Mouse (Mus musculus) liver, embryonic 15.5 days (tissue): ENCODE results near the gene Col4a1. TPM values are rescaled to one million over a fixed set of nuclear protein-coding genes. Genes with fewer than 3 reads are reported as not detected.

Experiments
- ATAC-seq: fragments of 200-750 bp; cut with Nextera tagmentation; 2 replicates; pipeline ENCODE4 v1.8.0; 2017; ENCODE audit warnings: moderate number of reproducible peaks, mild to moderate bottlenecking, moderate library complexity; ENCODE audit not compliant: insufficient read depth
- H3K27ac ChIP-seq: fragments of 300-500 bp; sonication (generic); replicated peaks from 2 replicates; pipeline ENCODE4 v1.5.1; 2015; ENCODE audit warnings: mild to moderate bottlenecking, inconsistent platforms
- H3K27me3 ChIP-seq: fragments of 300-500 bp; sonication (generic); 2 replicates; pipeline ENCODE4 v1.6.1; 2015; ENCODE audit warnings: mild to moderate bottlenecking, inconsistent platforms
- H3K36me3 ChIP-seq: fragments of 300-500 bp; sonication (generic); replicated peaks from 2 replicates; pipeline ENCODE4 v1.6.1; 2015; ENCODE audit warnings: moderate library complexity, mild to moderate bottlenecking, inconsistent platforms
- H3K4me1 ChIP-seq: fragments of 300-500 bp; sonication (generic); replicated peaks from 2 replicates; pipeline ENCODE4 v1.6.1; 2015; ENCODE audit warnings: inconsistent platforms
- H3K4me2 ChIP-seq: fragments of 300-500 bp; sonication (generic); 2 replicates; pipeline ENCODE4 v1.6.1; 2015; ENCODE audit warnings: moderate library complexity, mild to moderate bottlenecking, inconsistent platforms
- H3K4me3 ChIP-seq: fragments of 300-500 bp; sonication (generic); replicated peaks from 2 replicates; pipeline ENCODE4 v1.5.1; 2015; ENCODE audit warnings: mild to moderate bottlenecking, inconsistent platforms
- H3K9ac ChIP-seq: fragments of 300-500 bp; sonication (generic); 2 replicates; pipeline ENCODE4 v1.6.1; 2015; ENCODE audit warnings: moderate library complexity, mild to moderate bottlenecking, inconsistent platforms
- H3K9me3 ChIP-seq: fragments of 300-500 bp; sonication (generic); replicated peaks from 2 replicates; pipeline ENCODE4 v1.6.1; 2016; ENCODE audit warnings: inconsistent platforms
- WGBS: fragments of 180-500 bp; shearing (Covaris S2); methylation state at CpG from one replicate; pipeline ENCODE4 v1.1.7; 2015; ENCODE audit warnings: mixed read lengths; ENCODE audit not compliant: insufficient replicate concordance; 5-methylcytosine and 5-hydroxymethylcytosine counted together
- polyA plus RNA-seq: library from polyadenylated mRNA; unstranded; fragments of >200 nt; fragmentation: Nextera tagmentation; extraction: Ambion mirVana; gene quantifications from 2 replicates; pipeline ENCODE4 v1.2.1, GENCODE M21; 2015

Col4a1 gene
- polyA plus RNA-seq, 1 experiment from 2014 or later, result 20.5 TPM

DNA sequence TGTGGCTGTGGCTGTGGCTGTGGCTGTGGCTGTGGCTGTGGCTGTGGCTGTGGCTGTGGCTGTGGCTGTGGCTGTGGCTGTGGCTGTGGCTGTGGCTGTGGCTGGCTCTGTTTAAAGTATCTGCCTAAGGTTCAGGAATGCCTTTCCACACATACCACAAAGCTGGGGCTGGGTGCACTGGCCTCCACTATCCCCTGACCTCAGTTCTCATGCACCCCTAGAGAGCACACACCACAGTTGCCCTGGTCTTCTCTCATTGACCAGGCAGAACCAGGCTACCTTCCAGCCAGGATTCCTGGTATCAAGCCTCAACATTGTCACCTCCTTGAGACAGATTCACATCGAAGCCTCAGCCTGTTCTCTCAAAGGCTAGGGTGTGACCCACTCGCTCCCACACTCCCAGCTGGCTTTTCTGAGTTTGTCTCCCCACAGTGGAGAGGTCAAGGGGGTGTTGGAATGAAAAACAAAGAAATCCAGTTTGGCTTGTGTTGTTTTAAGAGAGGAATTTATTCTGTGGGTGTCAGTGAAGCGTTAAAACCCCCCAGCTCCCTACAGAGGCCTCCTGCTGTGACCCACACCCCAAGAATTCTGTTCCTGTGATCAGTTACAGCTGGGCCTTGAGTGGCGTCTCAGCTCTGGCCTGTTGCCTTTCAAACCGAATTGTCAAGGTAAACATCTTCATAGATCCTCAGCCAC lies 15.2 kb upstream of the Col4a1 start:
- no peaks in the 10 kb centered on the region for H3K27me3 ChIP-seq
- H3K9ac ChIP-seq, result no peak overlapping the region
- H3K27ac ChIP-seq, result no peak overlapping the region
- H3K36me3 ChIP-seq, result no peaks in the 10 kb centered on the region
- WGBS, result 60% methylated on average over 5 of the region's 5 CpGs
- ATAC-seq, result no peak
- peaks cover 8% of the 10 kb centered on the region; the same call in 1 of the 2 replicates for H3K4me1 ChIP-seq
- H3K9me3 ChIP-seq, result no peaks in the 10 kb centered on the region
- no peak overlapping the region for H3K4me2 ChIP-seq
- no peak overlapping the region for H3K4me3 ChIP-seq

- no peaks in the 10 kb centered on the region for H3K9me3 ChIP-seq
- H3K36me3 ChIP-seq, result no peaks in the 10 kb centered on the region
- H3K4me3 ChIP-seq, result no peak overlapping the region
- H3K9ac ChIP-seq, result no peak overlapping the region
- no peak overlapping the region for H3K4me2 ChIP-seq
- 49% methylated on average over 4 of the region's 4 CpGs for WGBS
- no peak overlapping the region for H3K27ac ChIP-seq
- peaks cover 8% of the 10 kb centered on the region; the same call in 1 of the 2 replicates for H3K4me1 ChIP-seq
- ATAC-seq, result no peak
- H3K27me3 ChIP-seq, result no peaks in the 10 kb centered on the region
Observed at GRCm38 (mm10) chr8:11327298-11327697, 14.7 kb upstream of the Col4a1 start.

DNA sequence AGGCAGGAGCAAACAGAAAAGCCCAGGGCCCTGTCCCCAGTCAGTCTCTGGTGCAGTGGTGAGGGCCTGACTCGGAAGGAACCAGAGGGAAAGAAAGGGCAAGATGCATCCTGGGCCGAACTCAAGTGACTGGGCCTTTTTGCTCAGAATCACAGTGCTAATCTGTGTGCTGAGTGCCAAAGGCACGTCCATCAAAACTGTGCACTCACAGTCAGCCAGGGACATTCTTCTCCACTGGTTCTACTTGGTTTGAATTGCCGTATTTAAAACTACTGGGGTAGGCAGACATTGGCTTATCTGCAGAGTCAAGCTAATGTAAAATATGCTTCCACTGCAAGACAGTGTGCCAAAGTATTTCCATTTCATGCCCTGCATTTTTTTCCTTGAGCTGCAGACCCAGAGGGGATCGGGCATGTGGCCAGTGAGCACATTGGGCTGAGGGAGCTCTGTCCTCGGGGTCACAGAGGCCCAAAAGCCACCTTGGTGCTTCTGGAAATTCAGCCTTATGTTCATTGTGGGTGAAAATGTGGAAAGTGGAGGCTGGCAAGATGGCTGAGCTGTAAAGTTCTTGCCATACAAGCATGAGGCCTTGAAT lies 12.3 kb upstream of the Col4a1 start:
- H3K4me3 ChIP-seq, result no peak overlapping the region
- WGBS, result 51% methylated on average over 6 of the region's 6 CpGs
- no peak overlapping the region for H3K4me2 ChIP-seq
- no peaks in the 10 kb centered on the region for H3K9me3 ChIP-seq
- no peak for ATAC-seq
- no peaks in the 10 kb centered on the region for H3K27me3 ChIP-seq
- H3K4me1 ChIP-seq, result peaks cover 8% of the 10 kb centered on the region; the same call in 1 of the 2 replicates
- H3K27ac ChIP-seq, result no peak overlapping the region
- H3K36me3 ChIP-seq, result no peaks in the 10 kb centered on the region
- H3K9ac ChIP-seq, result no peak overlapping the region

DNA sequence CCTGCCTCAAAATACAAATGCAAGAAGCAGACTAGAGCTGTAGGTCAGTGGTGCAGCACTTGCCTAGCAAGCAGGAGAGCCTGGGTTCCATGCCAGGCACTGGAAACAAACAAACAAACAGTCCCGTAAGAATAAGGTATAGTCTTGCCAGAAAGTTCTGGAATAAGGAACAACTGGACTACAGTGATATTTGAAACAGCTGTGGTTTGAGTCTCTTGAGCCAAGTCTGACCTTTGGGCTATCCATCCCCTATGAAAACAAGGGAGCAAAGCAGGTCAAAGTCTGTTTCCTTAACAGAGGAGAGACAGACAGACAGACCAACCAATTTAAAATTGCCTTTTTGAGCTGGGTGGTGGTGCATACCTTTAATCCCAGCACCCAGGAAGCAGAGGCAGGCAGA lies 11.1 kb upstream of the Col4a1 start:
- no peaks in the 10 kb centered on the region for H3K36me3 ChIP-seq
- H3K9me3 ChIP-seq, result no peaks in the 10 kb centered on the region
- peaks cover 8% of the 10 kb centered on the region; the same call in 1 of the 2 replicates for H3K4me1 ChIP-seq
- no peak overlapping the region for H3K4me2 ChIP-seq
- H3K27ac ChIP-seq, result no peak overlapping the region
- H3K27me3 ChIP-seq, result no peaks in the 10 kb centered on the region
- H3K4me3 ChIP-seq, result no peak overlapping the region
- 50% methylated on average over 1 of the region's 1 CpGs for WGBS
- no peak overlapping the region for H3K9ac ChIP-seq
- ATAC-seq, result no peak

DNA sequence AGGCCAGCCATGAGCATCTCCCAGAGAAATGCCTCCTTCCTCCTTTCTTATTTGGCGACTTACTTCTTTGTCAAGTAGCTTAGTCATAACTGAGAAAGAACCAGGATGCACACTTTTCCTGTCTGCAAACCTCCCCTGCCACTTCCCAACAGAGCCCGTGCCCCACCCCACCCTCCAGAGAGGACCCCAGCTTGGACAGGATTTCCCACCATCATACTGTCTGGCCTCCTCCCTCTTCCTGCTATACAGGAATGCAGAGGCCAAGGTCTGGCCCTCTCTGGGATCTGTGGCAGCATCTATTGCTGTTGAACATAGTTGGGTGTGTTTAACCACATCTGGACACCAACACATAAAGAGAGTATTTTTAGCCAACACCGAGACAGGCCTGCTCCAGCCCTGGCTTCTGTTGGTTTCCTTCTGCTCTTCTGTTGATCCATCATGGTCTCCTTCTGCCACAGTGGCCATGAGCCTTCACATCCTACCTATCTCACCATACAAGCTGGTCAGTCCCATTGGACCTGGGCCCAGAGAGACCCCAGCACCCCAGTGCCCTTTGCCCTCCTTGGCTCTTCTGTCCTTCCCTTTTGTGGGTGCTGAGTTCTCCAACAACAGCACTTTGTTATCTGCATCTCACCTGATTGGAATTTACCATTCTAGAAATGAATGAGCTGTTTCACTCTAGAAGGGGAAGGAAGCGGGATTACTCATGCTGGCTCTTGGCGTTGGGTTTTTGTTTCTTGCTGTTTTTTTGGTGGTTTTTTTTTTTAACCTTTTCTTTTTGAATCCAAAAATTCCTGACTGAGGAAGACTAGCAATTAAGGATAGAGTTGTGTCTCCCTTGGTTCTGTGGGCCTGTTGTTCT lies 10.3 kb upstream of the Col4a1 start:
- no peak for ATAC-seq
- Histone ChIP-seq H3K27me3 (no peaks in the 10 kb centered on the region), H3K4me2 (no peak overlapping the region), H3K36me3 (no peaks in the 10 kb centered on the region), H3K9me3 (no peaks in the 10 kb centered on the region), H3K9ac (no peak overlapping the region), H3K4me1 (peaks cover 8% of the 10 kb centered on the region; the same call in 1 of the 2 replicates), H3K27ac (no peak overlapping the region), H3K4me3 (no peak overlapping the region)
- 25% methylated on average over 5 of the region's 5 CpGs for WGBS

GRCm38 (mm10) chr8:11321841-11322240 lies 9.2 kb upstream of the Col4a1 start:
- Histone ChIP-seq H3K27ac (no peak overlapping the region), H3K9ac (no peak overlapping the region), H3K27me3 (no peaks in the 10 kb centered on the region), H3K4me1 (peaks cover 8% of the 10 kb centered on the region; the same call in 1 of the 2 replicates), H3K4me3 (no peak overlapping the region), H3K4me2 (no peak overlapping the region), H3K36me3 (no peaks in the 10 kb centered on the region), H3K9me3 (no peaks in the 10 kb centered on the region)
- no peak for ATAC-seq
- 36% methylated on average over 7 of the region's 7 CpGs for WGBS

DNA sequence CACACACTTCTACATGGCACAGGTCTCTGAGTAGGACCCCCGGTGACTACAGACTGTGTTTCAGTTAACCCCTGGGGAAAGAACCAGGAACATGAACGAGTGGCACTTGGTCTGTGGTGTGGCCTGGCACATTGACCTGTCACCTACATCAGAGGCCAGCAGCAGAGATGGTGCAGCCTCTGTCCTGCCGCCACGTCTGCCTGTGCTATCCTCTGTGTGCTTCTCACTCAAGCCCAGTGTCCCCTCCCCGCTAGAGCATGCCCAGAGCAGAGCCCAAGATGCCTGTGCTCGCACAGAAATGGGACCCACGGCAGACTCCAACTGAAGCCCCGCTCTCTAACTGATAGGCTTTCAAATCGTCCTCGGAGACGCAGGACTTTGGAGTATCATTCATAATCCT lies 6.8 kb upstream of the Col4a1 start:
- no peaks in the 10 kb centered on the region for H3K36me3 ChIP-seq
- H3K9me3 ChIP-seq, result no peaks in the 10 kb centered on the region
- WGBS, result 65% methylated on average over 11 of the region's 11 CpGs
- no peak overlapping the region for H3K4me3 ChIP-seq
- ATAC-seq, result no peak
- peaks cover 13% of the 10 kb centered on the region for H3K27me3 ChIP-seq
- H3K4me2 ChIP-seq, result no peak overlapping the region
- H3K9ac ChIP-seq, result no peak overlapping the region
- peaks cover 8% of the 10 kb centered on the region; the same call in 1 of the 2 replicates for H3K4me1 ChIP-seq
- no peak overlapping the region for H3K27ac ChIP-seq

- Histone ChIP-seq H3K9me3 (no peaks in the 10 kb centered on the region), H3K36me3 (no peaks in the 10 kb centered on the region), H3K4me2 (no peak overlapping the region), H3K27me3 (peaks cover 46% of the 10 kb centered on the region), H3K9ac (no peak overlapping the region), H3K4me3 (no peak overlapping the region), H3K27ac (no peak overlapping the region), H3K4me1 (no peaks in the 10 kb centered on the region; the same call in 1 of the 2 replicates)
- WGBS, result 59% methylated on average over 6 of the region's 6 CpGs
- ATAC-seq, result no peak
Observed at GRCm38 (mm10) chr8:11316118-11316517, 3.5 kb upstream of the Col4a1 start.

DNA sequence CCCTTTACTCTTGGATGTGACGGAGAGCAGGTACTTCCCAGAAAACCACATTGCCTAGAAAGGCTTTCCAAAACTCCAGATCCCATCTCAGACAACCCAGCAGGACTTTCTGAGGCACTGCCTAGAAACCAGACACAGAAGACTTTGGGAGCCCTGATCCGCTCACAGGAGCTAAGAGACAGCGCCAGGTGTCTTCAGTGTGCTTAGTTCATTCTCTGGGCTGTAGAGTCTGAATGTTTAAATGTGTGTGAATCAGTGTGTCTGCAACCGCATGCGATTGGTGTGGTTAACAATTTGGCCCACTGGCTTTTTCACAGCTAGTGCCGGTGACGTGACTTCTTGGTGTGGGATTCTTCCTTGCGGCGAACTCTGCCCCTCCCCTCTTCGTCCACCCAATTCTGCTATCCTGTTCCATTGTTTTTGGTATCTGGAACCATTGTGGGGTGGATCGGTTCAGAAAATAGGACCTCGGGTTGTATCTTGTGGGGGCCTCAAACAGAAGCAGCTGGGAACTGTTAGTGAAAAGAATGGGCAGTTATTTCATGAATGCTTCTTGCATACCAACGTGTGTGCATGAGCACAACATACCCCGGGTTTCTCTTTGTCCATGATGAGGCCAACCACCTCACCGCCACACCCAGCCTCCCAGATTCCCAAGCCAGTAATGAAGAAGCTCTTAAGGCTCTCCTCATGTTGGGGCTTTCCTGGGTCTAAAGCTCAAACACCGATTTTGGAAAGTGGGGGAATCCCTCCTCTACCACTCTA lies 2.7 kb upstream of the Col4a1 start:
- WGBS, result 56% methylated on average over 16 of the region's 16 CpGs
- Histone ChIP-seq H3K36me3 (no peaks in the 10 kb centered on the region), H3K4me2 (no peak overlapping the region), H3K4me3 (no peak overlapping the region), H3K9me3 (no peaks in the 10 kb centered on the region), H3K27me3 (peaks cover 54% of the 10 kb centered on the region), H3K27ac (no peak overlapping the region), H3K9ac (no peak overlapping the region), H3K4me1 (no peaks in the 10 kb centered on the region; the same call in 1 of the 2 replicates)
- no peak for ATAC-seq

DNA sequence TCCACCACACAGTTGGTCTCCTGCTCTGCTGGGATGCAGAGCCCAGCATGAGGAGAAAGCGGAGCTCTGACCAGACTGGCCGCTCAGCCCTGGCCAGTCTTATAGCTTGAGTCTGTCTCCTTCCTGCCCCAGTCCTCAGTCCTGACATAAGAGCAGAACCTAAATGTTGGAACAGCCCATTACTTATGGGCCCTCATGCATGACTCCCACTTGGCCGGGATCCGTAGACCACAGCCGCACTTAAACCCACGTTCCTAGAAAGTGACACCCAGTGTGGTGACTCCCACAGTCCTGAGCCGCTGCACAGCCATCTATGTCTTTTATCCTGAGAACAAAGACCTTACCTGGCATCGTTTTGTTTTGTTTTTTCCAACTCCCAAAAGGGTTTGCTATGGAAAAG lies 2.0 kb upstream of the Col4a1 start:
- H3K9ac ChIP-seq, result no peak overlapping the region
- no peak overlapping the region for H3K4me2 ChIP-seq
- H3K9me3 ChIP-seq, result no peaks in the 10 kb centered on the region
- 71% methylated on average over 8 of the region's 8 CpGs for WGBS
- no peak for ATAC-seq
- peaks cover 57% of the 10 kb centered on the region for H3K27me3 ChIP-seq
- H3K36me3 ChIP-seq, result no peaks in the 10 kb centered on the region
- H3K27ac ChIP-seq, result no peak overlapping the region
- H3K4me3 ChIP-seq, result no peak overlapping the region
- H3K4me1 ChIP-seq, result no peaks in the 10 kb centered on the region; the same call in 1 of the 2 replicates
